Mouse (Mus musculus) intestine, embryonic 16.5 days (tissue): Measurements from ENCODE around the gene Hist2h4. TPM values are rescaled to one million over a fixed set of nuclear protein-coding genes. Genes with fewer than 3 reads are reported as not detected.
A peak's percentile ranks its signal among the peaks of the same experiment; 100 is the strongest.
"Not testable (repeated sequence)": the region's sequence is repeated elsewhere in the genome, so short reads cannot be mapped to it uniquely, and the experiment has no call there.

Experiments used
- ATAC-seq: fragments of 200-750 bp; cut with Nextera tagmentation; 2 replicates; pipeline ENCODE4 v1.8.0; 2017; ENCODE audit warnings: moderate TSS enrichment, moderate library complexity
- H3K27ac ChIP-seq: fragments of 300-500 bp; sonication (generic); 2 replicates; pipeline ENCODE4 v1.5.1; 2014; ENCODE audit warnings: mild to moderate bottlenecking, low read length
- H3K27me3 ChIP-seq: fragments of 300-500 bp; sonication (generic); replicated peaks from 2 replicates; pipeline ENCODE4 v1.6.1; 2014; ENCODE audit warnings: low read length, control low read depth, mixed read lengths; ENCODE audit not compliant: control insufficient read depth, insufficient read depth
- H3K36me3 ChIP-seq: fragments of 300-500 bp; sonication (generic); 2 replicates; pipeline ENCODE4 v1.6.1; 2014; ENCODE audit warnings: low read length, control low read depth; ENCODE audit not compliant: control insufficient read depth, insufficient read depth
- H3K4me1 ChIP-seq: fragments of 300-500 bp; sonication (generic); 2 replicates; pipeline ENCODE4 v1.6.1; 2014; ENCODE audit warnings: low read length, control low read depth, mixed read lengths; ENCODE audit not compliant: control insufficient read depth, insufficient read depth
- H3K4me2 ChIP-seq: fragments of 300-500 bp; sonication (generic); 2 replicates; pipeline ENCODE4 v1.6.1; 2014; ENCODE audit warnings: low read depth, low read length, control low read depth
- H3K4me3 ChIP-seq: fragments of 300-500 bp; sonication (generic); 2 replicates; pipeline ENCODE4 v1.5.1; 2014; ENCODE audit warnings: mild to moderate bottlenecking, low read length
- H3K9ac ChIP-seq: fragments of 300-500 bp; sonication (generic); 2 replicates; pipeline ENCODE4 v1.6.1; 2014; ENCODE audit warnings: low read depth, low read length
- H3K9me3 ChIP-seq: fragments of 300-500 bp; sonication (generic); 2 replicates; pipeline ENCODE4 v1.6.1; 2016; ENCODE audit warnings: low read length, control low read depth; ENCODE audit not compliant: control insufficient read depth
- WGBS: fragments of 180-500 bp; shearing (Covaris S2); extraction: QIAGEN DNeasy Blood & Tissue Kit; methylation state at CpG from one replicate; pipeline ENCODE4 v1.1.7; 2014; 5-methylcytosine and 5-hydroxymethylcytosine counted together
- polyA plus RNA-seq: library from polyadenylated mRNA; unstranded; fragments of >200 nt; fragmentation: Nextera tagmentation; extraction: Ambion mirVana; gene quantifications from 2 replicates; pipeline ENCODE4 v1.2.1, GENCODE M21; 2015

Hist2h4 gene
- polyA plus RNA-seq, 1 experiment from 2014 or later: 5.3 TPM

DNA sequence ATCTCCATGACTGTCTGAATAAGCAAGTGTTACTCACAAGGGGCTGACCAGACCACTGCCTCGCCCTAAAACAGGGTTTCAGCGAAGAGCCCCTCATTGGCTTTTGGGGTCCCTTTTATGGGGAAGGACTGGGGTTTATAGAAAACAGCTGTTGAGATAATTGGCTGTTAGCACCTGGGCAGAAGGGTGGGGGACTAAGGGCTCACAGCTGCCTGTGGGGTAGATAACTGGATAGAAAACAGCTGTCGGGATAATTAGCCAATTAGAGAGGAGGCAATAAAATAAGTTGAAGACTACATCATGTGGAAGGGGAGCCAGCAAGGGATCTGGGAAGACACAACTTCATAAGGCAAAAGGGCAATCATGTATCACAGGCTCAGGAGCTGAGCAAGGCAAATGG lies 12.2 kb downstream of the Hist2h4 start:
- Histone ChIP-seq H3K4me3 (no peak overlapping the region), H3K9me3 (no peaks in the 10 kb centered on the region), H3K36me3 (no peaks in the 10 kb centered on the region), H3K4me2 (no peak overlapping the region), H3K4me1 (peaks cover 16% of the 10 kb centered on the region), H3K9ac (no peak overlapping the region), H3K27ac (no peak overlapping the region), H3K27me3 (no peaks in the 10 kb centered on the region)
- ATAC-seq: no peak
- WGBS: 55% methylated on average over 3 of the region's 3 CpGs

- H3K9ac ChIP-seq: 0 out of 2 replicates have a peak overlapping the region, but pooled peaks have one; percentile 37
- no peak for ATAC-seq
- 51% methylated on average over 4 of the region's 4 CpGs for whole genome bisulfite sequencing
- peak overlapping the region; percentile 50; the same call in 1 of the 2 replicates for H3K4me3 ChIP-seq
- no peaks in the 10 kb centered on the region for H3K9me3 ChIP-seq
- H3K27me3 ChIP-seq: no peaks in the 10 kb centered on the region
- H3K4me2 ChIP-seq: peak overlapping the region; percentile 56
- H3K27ac ChIP-seq: no peak overlapping the region
- H3K4me1 ChIP-seq: peaks cover 19% of the 10 kb centered on the region
- H3K36me3 ChIP-seq: no peaks in the 10 kb centered on the region
Observed at GRCm38 (mm10) chr3:96249034-96249345, 14.1 kb downstream of the Hist2h4 start.

DNA sequence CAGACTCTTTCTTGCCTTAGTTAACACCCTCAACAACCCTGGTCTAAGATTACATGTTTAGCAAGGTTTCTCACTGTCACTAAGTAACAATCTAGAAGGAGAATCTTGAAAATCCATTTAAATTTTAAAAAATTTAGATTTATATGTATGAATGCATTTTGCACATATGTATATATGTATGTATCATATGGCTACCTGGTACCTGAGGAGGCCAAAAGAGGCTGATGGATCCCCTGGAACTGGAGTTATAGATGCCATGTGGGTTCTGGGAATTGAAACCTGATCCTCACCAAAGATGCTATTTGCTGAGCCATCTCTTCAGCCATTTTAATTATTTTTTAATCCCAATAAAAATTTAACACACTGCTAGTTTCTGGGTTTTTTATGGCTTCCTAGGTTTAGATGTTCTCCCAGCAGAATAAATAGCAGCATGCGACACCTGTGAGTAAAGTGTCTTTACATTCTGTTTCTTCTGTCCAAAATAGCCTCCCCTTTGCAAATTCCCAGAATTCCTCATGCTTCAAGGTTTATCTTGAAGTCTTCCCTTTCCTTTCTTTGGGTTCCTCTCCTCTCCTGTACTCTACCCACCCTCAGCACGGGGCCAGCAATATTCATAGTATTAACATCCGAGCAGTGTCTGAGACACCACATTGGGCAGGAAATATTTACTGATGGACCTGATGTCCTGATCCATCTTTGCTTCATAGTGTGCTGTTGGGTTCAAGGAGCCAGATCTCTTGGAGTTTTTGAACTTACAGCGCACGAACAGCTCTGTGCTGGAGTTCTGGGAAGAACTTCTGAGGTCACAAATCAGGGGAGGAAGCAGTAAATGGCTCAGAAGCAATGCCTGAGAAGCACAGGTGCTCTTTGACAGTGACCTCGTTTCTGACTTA lies 14.7 kb downstream of the Hist2h4 start:
- Histone ChIP-seq H3K4me2 (peak overlapping the region; percentile 56), H3K9ac (0 out of 2 replicates have a peak overlapping the region, but pooled peaks have one; percentile 37), H3K27ac (0 out of 2 replicates have a peak overlapping the region, but pooled peaks have one; percentile 9), H3K9me3 (no peaks in the 10 kb centered on the region), H3K4me1 (peaks cover 23% of the 10 kb centered on the region), H3K36me3 (no peaks in the 10 kb centered on the region), H3K4me3 (peak overlapping the region; percentile 50), H3K27me3 (no peaks in the 10 kb centered on the region)
- 34% methylated on average over 6 of the region's 6 CpGs for WGBS
- ATAC-seq: no peak

- H3K9me3 ChIP-seq: no peaks in the 10 kb centered on the region
- 4% methylated on average over 11 of the region's 11 CpGs for WGBS
- H3K4me1 ChIP-seq: peaks cover 23% of the 10 kb centered on the region
- no peaks in the 10 kb centered on the region for H3K27me3 ChIP-seq
- H3K4me2 ChIP-seq: peak overlapping the region; percentile 56
- H3K36me3 ChIP-seq: no peaks in the 10 kb centered on the region
- H3K9ac ChIP-seq: peak overlapping the region; percentile 62
- no peak for ATAC-seq
- H3K4me3 ChIP-seq: peak overlapping the region; percentile 50
- H3K27ac ChIP-seq: peak overlapping the region; percentile 50
Observed at GRCm38 (mm10) chr3:96247356-96248140, 15.6 kb downstream of the Hist2h4 start.

DNA sequence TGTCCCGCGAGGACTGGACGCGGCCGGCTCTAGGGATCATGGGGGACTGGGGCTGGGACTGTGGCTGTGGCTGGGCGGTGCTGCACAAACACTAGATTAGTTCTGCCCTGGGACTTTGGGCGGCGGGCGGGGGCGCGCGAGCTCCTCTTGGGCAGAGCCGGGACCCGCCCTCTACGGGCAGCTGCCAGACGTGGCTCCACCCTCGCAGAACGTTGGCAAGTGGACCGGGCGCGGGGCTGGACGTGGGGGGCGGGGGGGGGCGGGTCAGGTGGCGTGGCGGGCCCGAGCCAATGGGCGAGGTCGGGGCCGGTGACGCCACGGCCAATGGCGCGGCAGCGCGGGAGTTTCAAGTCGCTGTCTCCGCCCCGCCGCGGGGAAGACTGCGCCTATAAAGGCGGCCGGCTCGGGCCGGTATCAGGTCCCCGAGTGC lies 16.7 kb downstream of the Hist2h4 start, which contains the start of gene Hist2h3c1:
Hist2h3c1 (plus strand) TSS at position 259 of the 430 bp plus-strand sequence.
- not testable (repeated sequence) for H3K9me3 ChIP-seq, H3K36me3 ChIP-seq, H3K27me3 ChIP-seq
- Histone ChIP-seq H3K27ac (peak within 1 kb of the TSS; percentile 50), H3K9ac (peak within 1 kb of the TSS; percentile 62), H3K4me1 (peaks cover 23% of the 10 kb centered on the region), H3K4me2 (peak within 1 kb of the TSS; percentile 56), H3K4me3 (peak within 1 kb of the TSS; percentile 50)
- WGBS: 0% methylated on average over 6 of the region's 47 CpGs
- peak; percentile 92 for ATAC-seq

DNA sequence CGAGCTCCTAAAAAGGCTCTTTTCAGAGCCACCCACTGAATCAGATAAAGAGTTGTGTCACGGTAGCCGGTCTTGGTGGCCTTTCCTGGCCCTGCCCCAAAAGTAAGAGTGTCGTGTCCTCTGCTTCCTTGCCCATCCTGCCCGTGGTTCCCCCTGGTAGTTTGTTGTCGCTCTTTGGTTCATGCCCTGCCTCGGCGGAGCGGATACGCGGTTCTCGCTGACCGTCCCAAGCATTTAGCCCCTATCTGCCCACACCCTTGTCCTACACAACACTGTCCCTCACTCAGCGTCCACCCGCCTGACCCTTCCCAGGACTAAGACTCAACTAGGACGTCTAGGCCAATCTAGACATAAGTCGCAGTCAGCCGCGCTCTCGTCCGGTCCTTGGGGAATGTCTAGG lies 17.1 kb downstream of the Hist2h4 start:
- H3K9me3 ChIP-seq, H3K27me3 ChIP-seq, H3K4me2 ChIP-seq, H3K36me3 ChIP-seq, ATAC-seq, H3K9ac ChIP-seq, H3K27ac ChIP-seq: not testable (repeated sequence)
- Histone ChIP-seq H3K4me3 (peak overlapping the region; percentile 38), H3K4me1 (peaks cover 23% of the 10 kb centered on the region)
- 1% methylated on average over 10 of the region's 21 CpGs for WGBS

DNA sequence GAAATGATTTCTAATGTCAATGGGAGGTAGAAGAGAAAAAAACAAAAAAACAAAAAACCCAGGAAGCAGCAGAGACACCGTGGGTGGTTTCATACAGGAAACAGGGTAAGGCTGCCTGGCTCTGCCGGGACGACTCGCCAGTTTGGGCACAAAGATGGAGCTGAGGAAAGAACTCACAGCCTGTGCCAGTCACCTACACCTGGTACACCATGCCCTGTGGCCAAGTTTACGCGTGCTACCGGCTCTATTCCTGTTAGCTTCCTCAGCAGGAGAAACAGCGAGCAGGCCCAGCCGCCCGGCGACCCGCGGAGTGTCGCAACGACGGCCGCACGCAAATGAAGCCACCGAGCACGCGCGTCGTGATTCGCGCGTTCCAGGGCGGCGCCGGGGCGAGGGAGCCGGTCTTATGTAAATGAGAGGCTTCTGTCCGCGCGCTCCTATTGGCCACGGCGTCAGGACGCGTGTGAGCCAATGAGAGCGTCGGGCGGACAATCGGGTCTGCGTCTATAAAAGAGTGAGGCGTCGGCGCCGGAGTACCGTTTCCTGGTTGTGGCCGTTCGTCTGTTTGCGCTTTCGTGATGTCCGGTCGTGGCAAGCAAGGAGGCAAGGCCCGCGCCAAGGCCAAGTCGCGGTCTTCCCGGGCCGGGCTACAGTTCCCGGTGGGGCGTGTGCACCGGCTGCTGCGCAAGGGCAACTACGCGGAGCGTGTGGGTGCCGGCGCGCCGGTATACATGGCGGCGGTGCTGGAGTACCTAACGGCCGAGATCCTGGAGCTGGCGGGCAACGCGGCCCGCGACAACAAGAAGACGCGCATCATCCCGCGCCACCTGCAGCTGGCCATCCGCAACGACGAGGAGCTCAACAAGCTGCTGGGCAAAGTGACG lies 17.9 kb downstream of the Hist2h4 start, which contains the start of gene Hist2h2aa1:
Hist2h2aa1 (plus strand) TSS at position 495 of the 884 bp plus-strand sequence.
- not testable (repeated sequence) for H3K36me3 ChIP-seq, H3K9me3 ChIP-seq, H3K27me3 ChIP-seq
- peak; percentile 85 for ATAC-seq
- H3K4me1 ChIP-seq: peaks cover 23% of the 10 kb centered on the region
- H3K9ac ChIP-seq: peak within 1 kb of the TSS; percentile 65
- whole genome bisulfite sequencing: 0% methylated on average over 29 of the region's 88 CpGs
- peak within 1 kb of the TSS; percentile 40 for H3K4me2 ChIP-seq
- peak within 1 kb of the TSS; percentile 84 for H3K27ac ChIP-seq
- H3K4me3 ChIP-seq: peak within 1 kb of the TSS; percentile 41

GRCm38 (mm10) chr3:96243921-96244572 lies 19.1 kb downstream of the Hist2h4 start:
- H3K9me3 ChIP-seq: no peaks in the 10 kb centered on the region
- H3K4me1 ChIP-seq: peaks cover 21% of the 10 kb centered on the region
- H3K36me3 ChIP-seq: no peaks in the 10 kb centered on the region
- WGBS: 68% methylated on average over 7 of the region's 7 CpGs
- no peaks in the 10 kb centered on the region for H3K27me3 ChIP-seq
- no peak overlapping the region for H3K4me3 ChIP-seq
- peak overlapping the region; percentile 40 for H3K4me2 ChIP-seq
- H3K27ac ChIP-seq: peak overlapping the region; percentile 84
- ATAC-seq: no peak
- peak overlapping the region; percentile 65; the same call in 1 of the 2 replicates for H3K9ac ChIP-seq
